Mouse (Mus musculus): Measurements from ENCODE around the gene Fam161a. TPM values are rescaled to one million over a fixed set of nuclear protein-coding genes. Genes with fewer than 3 reads are reported as not detected.

The Fam161a gene
- polyA plus RNA-seq (2012; rRNA removed) (0.61 and 0.93 TPM in 2 replicates), polyA plus RNA-seq (2014; fragmentation: Nextera tagmentation; extraction: Ambion mirVana) (1.4 and 1.9 TPM in 2 replicates)

GRCm38 (mm10) chr11:23007481-23008180, at the start of gene Fam161a:
Gene Fam161a (plus strand): TSS chr11:23007531.
- WGBS (ENCODE audit: insufficient replicate concordance) = under 1% methylated on average over 22 of the region's 22 CpGs
- TF ChIP-seq EP300 (IDR thresholded peaks at IDR 0.05; ENCODE audit: low read depth) (no peak), CTCF (IDR thresholded peaks at IDR 0.05; ENCODE audit: low read depth) (no peak)
- peaks cover 25% of the 10 kb centered on the region for H3K36me3 ChIP-seq (replicated peaks; ENCODE audit: control insufficient read depth, insufficient read depth, low read depth)
- peak within 1 kb of the TSS; percentile 83 for H3K4me2 ChIP-seq (ENCODE audit: low read depth)
- DNase-seq (ENCODE audit: low read depth in 3 of 3, low spot score in 3 of 3) (peak; percentile 91 to 94 (median 93)), ATAC-seq (ENCODE audit: insufficient read depth) (peak; percentile 94)
- no peaks in the 10 kb centered on the region for H3K9me3 ChIP-seq (ENCODE audit: control insufficient read depth, low read length)
- peaks cover 6 to 7% of the 10 kb centered on the region in 2 experiments for H3K4me1 ChIP-seq (replicated peaks; ENCODE audit: control insufficient read depth in 2 of 2, insufficient read depth in 2 of 2, low read length in 1 of 2)
- H3K27me3 ChIP-seq (ENCODE audit: control insufficient read depth, insufficient read depth, low read length) = no peaks in the 10 kb centered on the region
- H3K9ac ChIP-seq (replicated peaks) = peak within 1 kb of the TSS; percentile 77
- peak within 1 kb of the TSS; percentile 87 for H3K27ac ChIP-seq
- H3K4me3 ChIP-seq (ENCODE audit: insufficient read depth in 1 of 2, low read depth in 2 of 2, low read length in 2 of 2) = peak within 1 kb of the TSS; percentile 66 to 90

- H3K36me3 ChIP-seq (replicated peaks; ENCODE audit: control insufficient read depth, insufficient read depth, low read depth) = no peaks in the 10 kb centered on the region
- no peaks in the 10 kb centered on the region for H3K9me3 ChIP-seq (ENCODE audit: control insufficient read depth, low read length)
- DNase-seq (ENCODE audit: low read depth in 3 of 3, low spot score in 3 of 3) (no peak), ATAC-seq (ENCODE audit: insufficient read depth) (no peak)
- no peak overlapping the region for H3K4me2 ChIP-seq (ENCODE audit: low read depth)
- H3K27me3 ChIP-seq (ENCODE audit: control insufficient read depth, insufficient read depth, low read length) = no peaks in the 10 kb centered on the region
- H3K4me3 ChIP-seq (ENCODE audit: insufficient read depth in 1 of 2, low read depth in 2 of 2, low read length in 2 of 2) = no peak overlapping the region
- 71% methylated on average over 4 of the region's 4 CpGs for WGBS (ENCODE audit: insufficient replicate concordance)
- H3K27ac ChIP-seq = no peak overlapping the region
- no peak overlapping the region for H3K9ac ChIP-seq (replicated peaks)
- no peaks in the 10 kb centered on the region for H3K4me1 ChIP-seq (replicated peaks; ENCODE audit: control insufficient read depth in 2 of 2, insufficient read depth in 2 of 2, low read length in 1 of 2)
- TF ChIP-seq EP300 (IDR thresholded peaks at IDR 0.05; ENCODE audit: low read depth) = no peak
- peak; percentile 54 for TF ChIP-seq CTCF (IDR thresholded peaks at IDR 0.05; ENCODE audit: low read depth)
These were observed 49.4 kb upstream of the Fam161a start for GRCm38 (mm10) chr11:22957791-22958374.

DNA sequence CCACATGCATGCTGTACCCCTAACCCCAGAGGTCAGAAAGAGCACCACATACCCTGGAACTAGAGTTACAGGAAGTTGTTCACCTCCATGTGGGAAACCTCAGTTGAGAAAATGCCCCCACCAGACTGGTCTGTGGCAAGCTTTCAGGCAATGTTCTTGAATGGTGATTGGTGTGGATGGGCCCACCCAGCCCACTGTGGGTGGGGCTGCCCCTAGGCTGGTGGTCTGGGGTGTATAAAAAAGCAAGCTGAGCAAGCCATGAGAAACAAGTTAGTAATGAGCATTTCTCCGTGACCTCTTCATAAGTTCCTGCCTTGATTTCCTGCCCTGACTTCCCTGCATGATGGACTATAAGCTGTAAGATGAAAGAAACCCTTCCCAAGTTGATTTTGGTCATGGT, 45.2 kb upstream of the Fam161a start:
- Histone ChIP-seq H3K36me3 (replicated peaks; ENCODE audit: control insufficient read depth, insufficient read depth, low read depth) (no peaks in the 10 kb centered on the region), H3K27ac (no peak overlapping the region), H3K4me1 (replicated peaks; ENCODE audit: control insufficient read depth in 2 of 2, insufficient read depth in 2 of 2, low read length in 1 of 2) (0 out of 4 replicates have a peak, but pooled peaks cover 0 to 2% of the 10 kb centered on the region in 2 experiments), H3K9me3 (ENCODE audit: control insufficient read depth, low read length) (no peaks in the 10 kb centered on the region), H3K4me2 (ENCODE audit: low read depth) (no peak overlapping the region), H3K4me3 (ENCODE audit: insufficient read depth in 1 of 2, low read depth in 2 of 2, low read length in 2 of 2) (no peak overlapping the region), H3K27me3 (ENCODE audit: control insufficient read depth, insufficient read depth, low read length) (no peaks in the 10 kb centered on the region), H3K9ac (replicated peaks) (no peak overlapping the region)
- 66% methylated on average over 1 of the region's 1 CpGs for WGBS (ENCODE audit: insufficient replicate concordance)
- no peak for DNase-seq (ENCODE audit: low read depth in 3 of 3, low spot score in 3 of 3)
- no peak for ATAC-seq (ENCODE audit: insufficient read depth)
- TF ChIP-seq EP300 (IDR thresholded peaks at IDR 0.05; ENCODE audit: low read depth) = no peak
- TF ChIP-seq CTCF (IDR thresholded peaks at IDR 0.05; ENCODE audit: low read depth) = no peak

GRCm38 (mm10) chr11:22964401-22964800, 42.9 kb upstream of the Fam161a start:
- H3K9me3 ChIP-seq (ENCODE audit: control insufficient read depth, low read length) = no peaks in the 10 kb centered on the region
- H3K4me1 ChIP-seq (replicated peaks; ENCODE audit: control insufficient read depth in 2 of 2, insufficient read depth in 2 of 2, low read length in 1 of 2) = 0 out of 4 replicates have a peak, but pooled peaks cover 0 to 2% of the 10 kb centered on the region in 2 experiments
- ATAC-seq (ENCODE audit: insufficient read depth) = no peak
- TF ChIP-seq EP300 (IDR thresholded peaks at IDR 0.05; ENCODE audit: low read depth) (no peak), CTCF (IDR thresholded peaks at IDR 0.05; ENCODE audit: low read depth) (no peak)
- H3K9ac ChIP-seq (replicated peaks) = no peak overlapping the region
- H3K36me3 ChIP-seq (replicated peaks; ENCODE audit: control insufficient read depth, insufficient read depth, low read depth) = no peaks in the 10 kb centered on the region
- 83% methylated on average over 4 of the region's 4 CpGs for WGBS (ENCODE audit: insufficient replicate concordance)
- DNase-seq (ENCODE audit: low read depth in 3 of 3, low spot score in 3 of 3) = no peak
- H3K4me2 ChIP-seq (ENCODE audit: low read depth) = no peak overlapping the region
- H3K27ac ChIP-seq = no peak overlapping the region
- no peak overlapping the region for H3K4me3 ChIP-seq (ENCODE audit: insufficient read depth in 1 of 2, low read depth in 2 of 2, low read length in 2 of 2)
- no peaks in the 10 kb centered on the region for H3K27me3 ChIP-seq (ENCODE audit: control insufficient read depth, insufficient read depth, low read length)

GRCm38 (mm10) chr11:22965503-22965902, 41.8 kb upstream of the Fam161a start:
- Histone ChIP-seq H3K27me3 (ENCODE audit: control insufficient read depth, insufficient read depth, low read length) (no peaks in the 10 kb centered on the region), H3K4me2 (ENCODE audit: low read depth) (no peak overlapping the region), H3K36me3 (replicated peaks; ENCODE audit: control insufficient read depth, insufficient read depth, low read depth) (no peaks in the 10 kb centered on the region), H3K4me3 (ENCODE audit: insufficient read depth in 1 of 2, low read depth in 2 of 2, low read length in 2 of 2) (no peak overlapping the region), H3K4me1 (replicated peaks; ENCODE audit: control insufficient read depth in 2 of 2, insufficient read depth in 2 of 2, low read length in 1 of 2) (0 out of 4 replicates have a peak, but pooled peaks cover 0 to 2% of the 10 kb centered on the region in 2 experiments), H3K9ac (replicated peaks) (no peak overlapping the region), H3K27ac (no peak overlapping the region), H3K9me3 (ENCODE audit: control insufficient read depth, low read length) (no peaks in the 10 kb centered on the region)
- no peak for ATAC-seq (ENCODE audit: insufficient read depth)
- 76% methylated on average over 4 of the region's 4 CpGs for WGBS (ENCODE audit: insufficient replicate concordance)
- DNase-seq (ENCODE audit: low read depth in 3 of 3, low spot score in 3 of 3) = no peak
- TF ChIP-seq EP300 (IDR thresholded peaks at IDR 0.05; ENCODE audit: low read depth) (no peak), CTCF (IDR thresholded peaks at IDR 0.05; ENCODE audit: low read depth) (peak; percentile 59)
